Comparison of ENCODE assay signal across 26 mouse cellular contexts in the genomic region with DNA sequence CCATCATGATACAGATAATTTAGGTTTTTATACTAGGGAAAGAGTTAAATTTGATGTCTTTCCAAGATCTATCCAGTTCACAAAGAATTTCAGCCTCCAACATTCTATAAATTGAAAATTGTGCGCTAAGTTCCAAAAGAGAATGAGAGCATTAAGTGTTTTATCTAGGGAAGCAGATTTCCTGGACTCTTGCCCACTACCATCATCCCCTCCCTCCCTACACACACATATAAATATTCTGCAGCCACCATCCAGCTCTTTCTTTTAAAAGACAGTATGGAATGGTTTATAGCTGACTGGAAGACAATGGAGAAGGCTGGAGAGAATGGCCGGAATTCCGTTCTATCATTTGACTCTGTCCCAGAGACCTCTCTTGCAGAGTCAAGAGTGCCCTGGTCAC.
DNase-seq lines count a peak whose midpoint lies in the region; ATAC-seq and TF ChIP-seq lines count a peak whose summit lies in the region.
"Had no signal": no experiment of that assay in that cellular context is flagged by ENCODE, and none has a peak within 500 bp of the region (broad histone marks: within the 10 kb centered on the region; RNA-seq: fewer than 3 reads in every experiment).

No protein-coding gene starts in this region.

- intact Hi-C loops in heart, postnatal 25 days (cut with DNase I), result no loop called here

- H3K4me3 ChIP-seq in heart, embryonic 11.5 days (ENCODE audit: low read depth, low read length), result no peak overlapping the region
- H3K4me3 ChIP-seq in kidney, embryonic 15.5 days (replicated peaks), result no peak overlapping the region
- H3K4me3 ChIP-seq in lung, embryonic 16.5 days (ENCODE audit: low read length), result no peak overlapping the region
- no peak overlapping the region for H3K4me3 ChIP-seq in embryonic fibroblast, embryonic 13.5 days (ENCODE audit: insufficient read depth, low read length)
- H3K4me3 ChIP-seq: forebrain, embryonic 10.5 days; heart, adult 2 months; left cerebral cortex, adult 2 months; liver, embryonic 13.5 days; megakaryocyte, embryonic 14.5 days; neural tube, embryonic 13.5 days had no signal

- 64% methylated on average over 3 of the region's 3 CpGs for WGBS in heart, embryonic 11.5 days (ENCODE audit: insufficient replicate concordance)
- 46% methylated on average over 3 of the region's 3 CpGs for WGBS in kidney, embryonic 15.5 days
- WGBS in lung, embryonic 16.5 days, result 29% methylated on average over 3 of the region's 3 CpGs

- H3K9me3 ChIP-seq in heart, embryonic 11.5 days (replicated peaks; ENCODE audit: control insufficient read depth, low read length), result no peaks in the 10 kb centered on the region
- no peaks in the 10 kb centered on the region for H3K9me3 ChIP-seq in kidney, embryonic 15.5 days (replicated peaks)
- no peaks in the 10 kb centered on the region for H3K9me3 ChIP-seq in lung, embryonic 16.5 days (ENCODE audit: control insufficient read depth, low read length)
- H3K9me3 ChIP-seq: forebrain, embryonic 10.5 days; liver, embryonic 13.5 days; megakaryocyte, embryonic 14.5 days; neural tube, embryonic 13.5 days had no signal

- H3K9ac ChIP-seq in heart, embryonic 11.5 days (ENCODE audit: low read depth, low read length), result no peak overlapping the region
- no peak overlapping the region for H3K9ac ChIP-seq in kidney, embryonic 15.5 days
- no peak overlapping the region for H3K9ac ChIP-seq in lung, embryonic 16.5 days (ENCODE audit: low read length)
- H3K9ac ChIP-seq: liver, embryonic 13.5 days; neural tube, embryonic 13.5 days had no signal

- no peak for ATAC-seq in heart, embryonic 11.5 days (replicated peaks; ENCODE audit: insufficient number of reproducible peaks, low FRiP score, low TSS enrichment)
- ATAC-seq in kidney, embryonic 15.5 days (replicated peaks; ENCODE audit: low FRiP score), result peak; percentile 69
- ATAC-seq in lung, embryonic 16.5 days (ENCODE audit: low read depth), result peak; percentile 88
- ATAC-seq: forebrain, embryonic 16.5 days had no signal

- peaks cover 12% of the 10 kb centered on the region for H3K4me1 ChIP-seq in heart, embryonic 11.5 days (ENCODE audit: control insufficient read depth, insufficient read depth, low read length)
- H3K4me1 ChIP-seq in kidney, embryonic 15.5 days, result peaks cover 5% of the 10 kb centered on the region
- H3K4me1 ChIP-seq in lung, embryonic 16.5 days (replicated peaks; ENCODE audit: control insufficient read depth, insufficient read depth, low read length), result peaks cover 12% of the 10 kb centered on the region
- peaks cover 7% of the 10 kb centered on the region for H3K4me1 ChIP-seq in embryonic fibroblast, embryonic 13.5 days (ENCODE audit: control insufficient read depth, insufficient read depth, low read length)
- H3K4me1 ChIP-seq: forebrain, embryonic 10.5 days; liver, embryonic 13.5 days; megakaryocyte, embryonic 14.5 days had no signal

- no peaks in the 10 kb centered on the region for H3K27me3 ChIP-seq in heart, embryonic 11.5 days (ENCODE audit: control insufficient read depth, insufficient read depth, low read length)
- no peaks in the 10 kb centered on the region for H3K27me3 ChIP-seq in kidney, embryonic 15.5 days
- H3K27me3 ChIP-seq in lung, embryonic 16.5 days (ENCODE audit: control insufficient read depth, insufficient read depth, low read depth, low read length), result no peaks in the 10 kb centered on the region
- H3K27me3 ChIP-seq: liver, embryonic 13.5 days; megakaryocyte, embryonic 14.5 days; neural tube, embryonic 13.5 days had no signal

- no peaks in the 10 kb centered on the region for H3K36me3 ChIP-seq in heart, embryonic 11.5 days (ENCODE audit: control insufficient read depth, insufficient read depth, low read length)
- no peaks in the 10 kb centered on the region for H3K36me3 ChIP-seq in kidney, embryonic 15.5 days
- H3K36me3 ChIP-seq in lung, embryonic 16.5 days (ENCODE audit: control insufficient read depth, insufficient read depth, low read length), result no peaks in the 10 kb centered on the region
- H3K36me3 ChIP-seq: forebrain, embryonic 10.5 days; liver, embryonic 13.5 days; neural tube, embryonic 13.5 days had no signal

- no peak for TF ChIP-seq CTCF in embryonic fibroblast, embryonic 13.5 days (IDR thresholded peaks at IDR 0.05; ENCODE audit: borderline replicate concordance, insufficient read depth, low read length)

- peak overlapping the region; percentile 50; the same call in 1 of the 2 replicates for H3K27ac ChIP-seq in heart, embryonic 11.5 days (ENCODE audit: low read depth, low read length)
- peak overlapping the region; percentile 70 for H3K27ac ChIP-seq in kidney, embryonic 15.5 days
- peak overlapping the region; percentile 76 for H3K27ac ChIP-seq in lung, embryonic 16.5 days (ENCODE audit: low read length)
- H3K27ac ChIP-seq in embryonic fibroblast, embryonic 13.5 days (ENCODE audit: insufficient read depth, low read length), result peak overlapping the region; percentile 98
- H3K27ac ChIP-seq: forebrain, embryonic 10.5 days; heart, adult 2 months; left cerebral cortex, adult 2 months; liver, embryonic 13.5 days; neural tube, embryonic 13.5 days had no signal

- no peak for DNase-seq in heart, postnatal 25 days (ENCODE audit: low spot score)
- no peak for DNase-seq in kidney, postnatal 25 days
- DNase-seq in lung, adult 18-20 months, result no peak
- DNase-seq in gastrocnemius, postnatal 4 days (ENCODE audit: low spot score in 2 of 2), result no peak
- DNase-seq: adrenal gland, postnatal 25 days; cerebellum, adult 8-10 months; gastrocnemius, postnatal 10 days; heart, adult 2 months; heart, postnatal 10 days; kidney, adult 2 months; liver, embryonic 13.5 days; lung, postnatal 14 days; midbrain, embryonic 14.5 days; right cerebral cortex, adult 18-20 months; right cerebral cortex, postnatal 4 days; thymus, adult 2 months; thymus, postnatal 4 days had no signal

- no peak for TF ChIP-seq POLR2A in embryonic fibroblast, embryonic 13.5 days (IDR thresholded peaks at IDR 0.05; ENCODE audit: low read depth, low read length)

- no peak overlapping the region for H3K4me2 ChIP-seq in heart, embryonic 11.5 days
- no peak overlapping the region for H3K4me2 ChIP-seq in kidney, embryonic 15.5 days
- no peak overlapping the region for H3K4me2 ChIP-seq in lung, embryonic 16.5 days (ENCODE audit: low read depth, low read length)
- H3K4me2 ChIP-seq: liver, embryonic 13.5 days; neural tube, embryonic 13.5 days had no signal
